Mouse (Mus musculus) limb, embryonic 12.5 days (tissue): ENCODE results near the gene Reg1. TPM values are rescaled to one million over a fixed set of nuclear protein-coding genes. Genes with fewer than 3 reads are reported as not detected.

Experiments
- ATAC-seq: fragments of 200-750 bp; cut with Nextera tagmentation; 2 replicates; pipeline ENCODE4 v1.8.0; 2017; ENCODE audit warnings: low read depth, moderate TSS enrichment; ENCODE audit not compliant: insufficient number of reproducible peaks, insufficient read depth, low FRiP score, low TSS enrichment
- H3K27ac ChIP-seq: fragments of 300-500 bp; sonication (generic); 2 replicates; pipeline ENCODE4 v1.5.1; 2016; ENCODE audit warnings: mild to moderate bottlenecking, moderate library complexity
- H3K27me3 ChIP-seq: fragments of 300-500 bp; sonication (generic); 2 replicates; pipeline ENCODE4 v1.6.1; 2016; ENCODE audit warnings: mild to moderate bottlenecking, moderate library complexity
- H3K36me3 ChIP-seq: fragments of 300-500 bp; sonication (generic); 2 replicates; pipeline ENCODE4 v1.6.1; 2016; ENCODE audit warnings: mild to moderate bottlenecking, moderate library complexity
- H3K4me1 ChIP-seq: fragments of 300-500 bp; sonication (generic); replicated peaks from 2 replicates; pipeline ENCODE4 v1.6.1; 2016
- H3K4me2 ChIP-seq: fragments of 300-500 bp; sonication (generic); 2 replicates; pipeline ENCODE4 v1.6.1; 2016; ENCODE audit warnings: mild to moderate bottlenecking, moderate library complexity
- H3K4me3 ChIP-seq: fragments of 300-500 bp; sonication (generic); replicated peaks from 2 replicates; pipeline ENCODE4 v1.5.1; 2016; ENCODE audit warnings: mild to moderate bottlenecking
- H3K9ac ChIP-seq: fragments of 300-500 bp; sonication (generic); replicated peaks from 2 replicates; pipeline ENCODE4 v1.6.1; 2016; ENCODE audit warnings: mild to moderate bottlenecking, moderate library complexity
- H3K9me3 ChIP-seq: fragments of 300-500 bp; sonication (generic); 2 replicates; pipeline ENCODE4 v1.6.1; 2016; ENCODE audit warnings: mild to moderate bottlenecking, moderate library complexity
- WGBS: fragments of 180-500 bp; shearing (Covaris S2); methylation state at CpG from one replicate; pipeline ENCODE4 v1.1.7; 2016; 5-methylcytosine and 5-hydroxymethylcytosine counted together
- polyA plus RNA-seq: library from polyadenylated mRNA; unstranded; fragments of >200 nt; fragmentation: Nextera tagmentation; extraction: Ambion mirVana; gene quantifications from 2 replicates; pipeline ENCODE4 v1.2.1, GENCODE M21; 2016

Reg1 gene
- polyA plus RNA-seq, 1 experiment from 2014 or later, result not detected

DNA sequence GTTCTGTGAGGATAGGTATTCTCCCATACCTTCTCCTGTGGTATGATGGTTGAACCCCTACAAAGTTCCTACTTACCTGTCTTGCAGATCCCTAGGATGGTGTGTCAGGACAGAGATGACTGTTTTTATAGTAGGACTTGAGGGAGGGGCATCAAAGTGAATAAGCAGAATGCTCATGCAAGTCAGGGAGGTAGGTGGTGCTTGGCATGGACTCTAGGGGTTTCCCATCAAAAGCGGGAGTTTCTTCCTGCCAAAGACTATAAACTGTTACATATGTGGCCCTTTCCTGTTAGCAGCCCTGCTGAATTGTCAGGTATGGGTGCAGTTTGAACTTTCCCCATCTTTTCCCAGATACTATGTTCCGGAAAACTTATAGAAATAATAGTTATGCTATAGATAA lies 46.3 kb downstream of the Reg1 start, which contains the start of gene Reg3g:
Gene Reg3g (minus strand): TSS at position 101 of the 400 bp plus-strand sequence.
- Histone ChIP-seq H3K27me3 (no peaks in the 10 kb centered on the region), H3K4me2 (no peak within 1 kb of the TSS), H3K36me3 (no peaks in the 10 kb centered on the region), H3K9me3 (no peaks in the 10 kb centered on the region), H3K4me1 (no peaks in the 10 kb centered on the region), H3K27ac (no peak within 1 kb of the TSS), H3K4me3 (no peak within 1 kb of the TSS), H3K9ac (no peak within 1 kb of the TSS)
- ATAC-seq, result no peak
- 86% methylated on average over 2 of the region's 2 CpGs for WGBS

DNA sequence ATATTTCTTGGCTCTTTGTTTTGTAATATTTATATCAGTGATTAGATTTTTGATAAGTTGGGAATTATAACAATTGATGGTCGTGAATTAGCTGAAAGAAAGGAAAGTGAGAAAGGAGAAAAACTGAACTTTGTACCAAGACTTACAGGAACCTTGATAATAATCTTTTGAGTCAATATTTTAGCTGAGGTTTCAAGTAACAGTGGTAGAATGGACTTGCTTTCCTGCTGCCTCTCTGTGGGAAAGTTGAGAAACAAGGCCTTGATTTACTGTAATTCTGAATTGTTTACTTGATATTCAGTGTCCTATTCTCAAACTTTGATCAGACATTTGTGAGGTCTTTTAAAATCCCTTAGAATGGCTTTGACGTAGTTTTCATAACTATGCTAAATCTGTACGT lies 46.8 kb downstream of the Reg1 start:
- Histone ChIP-seq H3K36me3 (no peaks in the 10 kb centered on the region), H3K27ac (no peak overlapping the region)
- WGBS, result 69% methylated on average over 3 of the region's 3 CpGs

More for the DNA sequence above, 46.8 kb downstream of the Reg1 start:
- no peak for ATAC-seq
- Histone ChIP-seq H3K9ac (no peak overlapping the region), H3K4me1 (no peaks in the 10 kb centered on the region), H3K4me2 (no peak overlapping the region), H3K4me3 (no peak overlapping the region), H3K9me3 (no peaks in the 10 kb centered on the region), H3K27me3 (no peaks in the 10 kb centered on the region)

Other genes starting within 250 kb of the Reg1 start
- not detected in 2 replicates for gene Reg3b, start 52.1 kb upstream of the Reg1 start, polyA plus RNA-seq
- not detected in 2 replicates for gene Reg3d, start 43.8 kb upstream of the Reg1 start, polyA plus RNA-seq
- gene Reg3a, start 42.0 kb upstream of the Reg1 start, polyA plus RNA-seq, result not detected in 2 replicates
- not detected in 2 replicates for gene Reg2, start 27.1 kb upstream of the Reg1 start, polyA plus RNA-seq
- gene Reg3g, start 46.2 kb downstream of the Reg1 start, polyA plus RNA-seq, result not detected in 2 replicates